Mouse (Mus musculus): Measurements from ENCODE around the gene Gm128.

DNA sequence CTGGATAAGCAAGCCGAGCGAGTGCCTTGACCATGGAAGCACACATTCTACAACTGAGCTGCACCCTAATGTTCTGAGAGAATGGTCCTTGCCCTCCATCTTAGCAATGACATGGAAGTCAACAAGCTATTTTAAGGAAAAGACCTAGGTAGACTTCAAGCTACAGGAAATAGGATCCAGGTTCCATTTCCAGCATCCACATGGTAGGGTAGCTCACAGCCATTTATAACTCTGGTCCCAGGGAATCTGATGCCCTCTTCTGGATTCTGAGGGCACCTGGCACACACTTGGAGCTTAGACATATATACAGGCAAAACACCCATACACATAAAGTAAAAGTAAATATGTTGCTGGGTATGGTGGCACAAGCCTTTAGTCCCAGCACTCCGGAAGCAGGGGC lies 24.7 kb upstream of the Gm128 start:
- TF ChIP-seq CTCF (IDR thresholded peaks at IDR 0.05; ENCODE audit: insufficient read depth, low read length) (no peak), POLR2A (IDR thresholded peaks at IDR 0.05; ENCODE audit: borderline replicate concordance, extremely low read depth, low read depth, low read length) (no peak)

Measured in lung, adult 2 months (tissue).